Mouse (Mus musculus) brain, embryonic 18.5 days (tissue): ENCODE data around the gene Gm29609.

Experiments
- DNase-seq: peaks from one replicate; pipeline ENCODE4 v3.0.0-alpha.2; 2012; ENCODE audit warnings: low read depth, low spot score

Gm29609 gene

DNA sequence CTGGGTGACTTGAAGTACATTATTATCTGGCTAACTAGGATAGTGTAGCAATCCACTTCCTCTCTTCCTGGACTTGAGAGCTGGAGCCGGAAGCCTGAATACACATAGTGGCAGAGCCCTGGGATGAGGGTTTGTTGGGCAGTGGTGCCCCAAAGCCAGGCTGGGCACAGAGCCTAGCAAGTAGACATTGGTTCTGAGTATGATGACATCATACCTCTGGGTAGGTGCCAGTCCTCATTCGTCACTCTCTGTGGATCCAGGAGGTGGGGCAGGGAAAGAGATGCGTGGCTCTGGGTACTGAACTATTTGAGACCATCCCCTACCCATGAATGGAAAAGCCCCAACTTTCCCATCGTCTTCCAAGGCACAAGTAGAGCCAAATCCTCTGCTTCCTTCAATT lies 29.9 kb downstream of the Gm29609 start:
- DNase-seq: no peak

DNA sequence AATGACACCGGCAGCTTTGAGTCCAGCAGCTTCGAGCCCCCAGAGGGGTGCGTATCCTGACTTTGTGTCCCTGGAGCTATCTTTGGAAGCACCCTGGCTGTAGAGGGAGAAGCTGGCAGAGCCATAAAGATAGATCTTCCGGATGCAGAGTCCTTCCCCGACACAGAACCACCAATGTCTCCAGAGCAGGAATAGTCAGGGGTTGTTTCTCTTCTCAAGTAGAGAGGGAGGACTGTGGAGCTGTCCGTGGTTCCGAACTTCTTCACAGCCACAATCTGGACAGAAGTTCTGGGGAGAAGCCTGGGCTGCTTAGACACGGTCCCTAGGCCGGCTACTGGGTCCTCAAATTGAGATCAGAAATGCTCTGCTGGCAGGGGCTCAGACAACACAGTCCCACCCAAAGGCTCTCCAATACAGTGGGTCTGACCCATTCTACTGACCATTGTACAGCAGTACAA lies 40.7 kb downstream of the Gm29609 start:
- DNase-seq: no peak

- no peak for DNase-seq
These were observed 41.3 kb downstream of the Gm29609 start, which contains the start of gene Ucn for GRCm38 (mm10) chr5:31138241-31138967. Ucn (minus strand) TSS chr5:31138829.

- no peak for DNase-seq
These were observed 42.1 kb downstream of the Gm29609 start for GRCm38 (mm10) chr5:31137658-31138057.

DNA sequence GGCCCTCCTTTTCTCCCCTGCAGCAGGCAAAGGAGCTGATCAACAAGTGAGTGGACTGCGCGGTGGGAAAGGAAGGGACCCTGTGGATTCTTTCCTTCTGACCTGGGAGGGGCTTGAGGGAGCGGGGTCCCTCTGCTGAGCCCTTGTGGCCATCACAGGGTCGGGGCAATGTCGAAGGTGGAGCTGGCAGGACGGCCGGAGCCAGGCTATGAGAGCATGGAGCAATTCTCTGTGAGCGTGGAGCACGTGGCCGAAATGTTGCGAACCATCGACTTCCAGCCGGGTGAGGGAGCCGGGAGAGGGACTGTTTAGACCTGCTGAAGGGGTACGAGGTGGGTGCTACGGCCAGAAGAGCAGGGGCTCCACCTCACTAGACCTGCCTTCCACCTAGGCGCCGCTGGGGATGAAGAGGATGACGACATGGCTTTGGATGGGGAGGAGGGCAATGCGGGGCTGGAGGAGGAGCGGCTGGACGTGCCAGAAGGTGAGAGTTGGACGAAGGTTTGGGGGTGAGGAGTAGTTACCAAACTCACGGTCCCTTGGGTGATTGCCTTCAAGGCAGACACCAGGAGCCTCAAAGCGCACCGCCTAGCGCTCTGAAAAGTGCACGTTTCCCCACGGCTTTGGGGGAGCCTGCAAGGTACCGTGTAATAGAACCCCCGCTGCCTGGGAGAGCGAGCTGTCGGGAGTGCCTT lies 42.8 kb downstream of the Gm29609 start:
- DNase-seq: no peak

DNA sequence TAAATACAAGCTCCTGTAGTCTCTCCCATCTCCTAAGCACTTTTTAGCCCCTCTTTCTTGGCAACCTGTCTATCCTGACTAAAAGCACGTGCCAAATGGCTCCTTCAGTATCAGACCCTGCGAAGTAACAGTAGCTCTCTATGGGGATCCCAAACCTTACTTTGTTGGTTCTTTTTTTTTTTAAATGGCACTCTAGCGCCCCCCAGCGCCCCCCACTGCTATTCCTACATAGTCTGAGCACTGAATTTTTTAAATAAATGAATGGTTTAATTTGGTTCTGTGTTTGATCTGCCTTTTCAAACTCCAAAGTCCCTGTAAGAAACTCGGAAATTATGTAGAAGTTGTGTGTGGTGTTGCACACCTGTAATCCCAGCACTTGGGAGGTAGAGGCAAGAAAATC lies 53.7 kb downstream of the Gm29609 start:
- no peak for DNase-seq

DNA sequence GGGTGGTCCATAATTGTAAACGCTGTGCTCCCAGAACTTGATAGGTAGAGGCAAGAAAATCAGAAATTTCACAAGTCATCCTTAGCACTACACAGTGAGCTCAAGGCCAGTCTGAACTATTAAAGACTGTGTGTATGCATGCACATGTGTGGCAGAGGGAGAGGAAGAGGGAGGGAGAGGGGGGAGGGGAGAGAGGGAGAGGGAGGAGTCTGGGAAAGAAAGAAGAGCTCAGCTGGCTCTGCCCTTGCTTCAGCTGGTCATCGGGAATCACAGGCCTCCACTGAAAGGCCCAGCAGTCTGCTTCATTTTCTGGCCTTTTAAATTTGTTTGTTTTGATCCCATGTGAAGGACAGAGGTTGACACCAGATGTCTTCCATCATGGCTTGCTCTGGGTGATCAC lies 56.2 kb downstream of the Gm29609 start:
- DNase-seq: no peak

- DNase-seq: no peak
These were observed 58.6 kb downstream of the Gm29609 start for GRCm38 (mm10) chr5:31121111-31121510.

DNA sequence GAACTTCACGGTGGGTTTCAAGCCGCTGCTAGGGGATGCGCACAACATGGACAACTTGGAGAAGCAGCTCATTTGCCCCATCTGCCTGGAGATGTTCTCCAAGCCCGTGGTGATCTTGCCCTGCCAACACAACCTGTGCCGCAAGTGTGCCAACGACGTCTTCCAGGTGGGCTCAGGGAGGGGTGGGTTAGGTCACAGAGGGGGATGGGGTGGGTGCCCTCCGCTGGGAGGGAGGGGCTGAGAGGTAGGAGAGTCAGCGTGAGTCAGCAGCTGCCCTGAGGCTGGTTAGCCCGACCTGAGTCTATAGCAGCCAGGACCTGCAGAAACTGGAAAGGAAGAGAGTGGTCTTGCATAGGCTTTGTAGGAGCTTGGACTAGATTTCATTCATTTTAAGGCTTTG lies 62.8 kb downstream of the Gm29609 start:
- no peak for DNase-seq

DNA sequence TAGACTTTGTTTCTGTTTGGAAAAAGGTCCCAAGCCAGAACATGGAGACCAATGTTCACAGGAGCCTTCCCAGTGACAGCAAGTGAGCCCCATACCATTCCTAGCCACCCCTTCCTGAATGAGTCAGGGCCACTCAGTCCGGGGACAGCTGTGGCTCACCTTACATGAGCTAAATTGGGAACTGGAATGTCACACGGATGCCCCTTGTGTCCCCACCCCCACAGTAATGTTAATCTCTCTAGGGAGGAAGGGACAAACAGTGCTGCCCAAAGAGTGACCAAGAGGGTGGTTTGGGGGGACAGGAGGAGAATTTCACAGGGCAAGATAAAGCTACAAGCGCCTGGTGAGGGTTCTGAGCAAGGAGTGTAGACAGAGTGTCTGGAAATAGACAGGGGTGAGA lies 63.4 kb downstream of the Gm29609 start, which contains the start of gene Trim54:
Gene Trim54, plus strand, starts transcription at position 359 of the 400 bp plus-strand sequence.
- no peak for DNase-seq

- no peak for DNase-seq
These were observed 68.9 kb downstream of the Gm29609 start for GRCm38 (mm10) chr5:31110781-31111180.

DNA sequence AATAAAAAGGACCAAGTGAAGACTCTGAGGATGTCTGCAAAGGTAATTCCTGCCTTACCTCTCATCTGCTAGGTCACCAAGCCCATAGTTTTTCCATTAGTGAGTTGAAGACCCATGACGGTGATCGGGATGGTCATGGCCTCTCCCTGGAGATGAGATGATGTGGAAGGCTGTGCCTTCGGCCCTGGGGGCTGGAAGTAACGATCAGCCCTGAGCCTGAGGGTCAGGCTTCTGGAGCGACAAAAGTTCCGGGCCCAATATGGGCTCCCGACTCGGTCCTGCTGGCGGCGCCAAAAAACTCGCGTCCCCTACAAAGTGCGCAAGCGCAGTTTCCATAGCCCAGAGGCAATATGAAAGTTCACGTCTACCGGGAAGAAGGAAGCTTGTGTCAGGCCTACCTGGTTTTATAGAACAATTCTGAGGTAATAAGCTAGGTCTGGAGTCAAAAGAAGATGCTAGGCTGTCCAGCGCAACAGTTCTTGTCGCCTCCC lies 71.7 kb downstream of the Gm29609 start, which contains the start of gene Slc30a3:
Gene Slc30a3, minus strand, starts transcription at position 238 of the 491 bp plus-strand sequence.
- no peak for DNase-seq

DNA sequence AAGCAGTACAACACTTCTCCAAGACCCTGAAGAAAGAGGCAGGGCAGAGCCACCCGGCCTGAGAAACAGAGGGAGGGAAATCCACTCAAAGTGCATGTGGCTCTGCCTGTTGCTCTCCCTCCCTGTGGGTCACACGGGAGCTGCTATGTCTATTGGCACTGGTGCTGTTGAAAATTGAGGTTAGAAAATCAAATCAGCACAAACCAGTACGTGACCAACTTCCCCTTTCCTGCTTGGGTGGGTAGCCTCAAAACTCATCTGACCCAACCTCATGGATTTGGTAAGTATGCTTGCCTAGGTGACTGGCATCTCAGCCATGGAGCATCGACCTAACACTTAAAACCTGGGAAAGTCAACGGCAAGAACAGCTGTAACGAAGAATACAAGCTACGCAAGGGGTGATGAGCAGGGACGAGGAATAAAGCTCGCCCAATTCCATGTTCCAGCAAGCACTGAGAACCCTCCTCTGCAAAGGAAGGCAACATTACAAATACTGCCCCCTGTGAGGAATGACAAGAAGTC lies 73.8 kb downstream of the Gm29609 start, which contains the start of gene Dnajc5g:
Gene Dnajc5g, plus strand, starts transcription at position 472 of the 522 bp plus-strand sequence.
- DNase-seq: no peak

DNA sequence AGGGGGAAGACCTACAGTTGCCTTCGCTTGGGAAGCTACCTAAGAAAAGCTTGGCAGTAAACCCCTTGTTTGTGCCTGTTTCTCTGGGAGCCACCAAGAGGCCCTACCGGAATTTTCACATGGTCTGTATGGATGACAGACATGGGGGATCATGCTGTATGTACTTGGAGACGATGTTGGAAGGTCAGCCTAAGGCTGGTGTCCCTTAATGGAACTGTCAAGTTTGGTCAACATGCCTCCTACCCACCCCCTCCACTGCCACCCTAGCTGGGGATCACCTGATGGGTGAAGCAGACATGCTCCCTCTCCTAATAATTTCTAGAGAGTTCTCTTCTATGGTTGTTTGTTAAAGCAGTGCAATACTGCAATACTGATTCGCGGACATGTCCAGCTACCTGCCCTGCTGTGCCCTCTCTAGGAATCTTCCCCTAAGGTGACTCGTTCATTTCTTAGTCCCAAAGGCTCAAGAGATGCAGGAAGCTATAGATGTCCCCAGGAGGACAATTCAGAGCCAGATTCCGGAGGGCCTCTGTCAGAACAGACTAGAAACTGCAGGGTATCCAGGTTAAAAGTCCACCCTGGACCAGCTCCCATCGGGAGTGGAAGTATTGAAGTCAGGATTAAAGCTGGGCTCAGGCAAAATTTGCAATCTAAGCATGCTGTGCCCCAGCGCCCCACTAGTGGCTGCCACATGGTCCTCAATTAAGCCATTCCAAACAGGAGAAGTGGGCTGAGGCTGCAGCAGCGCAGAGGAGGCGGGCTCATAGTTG lies 83.8 kb downstream of the Gm29609 start:
- no peak for DNase-seq

DNA sequence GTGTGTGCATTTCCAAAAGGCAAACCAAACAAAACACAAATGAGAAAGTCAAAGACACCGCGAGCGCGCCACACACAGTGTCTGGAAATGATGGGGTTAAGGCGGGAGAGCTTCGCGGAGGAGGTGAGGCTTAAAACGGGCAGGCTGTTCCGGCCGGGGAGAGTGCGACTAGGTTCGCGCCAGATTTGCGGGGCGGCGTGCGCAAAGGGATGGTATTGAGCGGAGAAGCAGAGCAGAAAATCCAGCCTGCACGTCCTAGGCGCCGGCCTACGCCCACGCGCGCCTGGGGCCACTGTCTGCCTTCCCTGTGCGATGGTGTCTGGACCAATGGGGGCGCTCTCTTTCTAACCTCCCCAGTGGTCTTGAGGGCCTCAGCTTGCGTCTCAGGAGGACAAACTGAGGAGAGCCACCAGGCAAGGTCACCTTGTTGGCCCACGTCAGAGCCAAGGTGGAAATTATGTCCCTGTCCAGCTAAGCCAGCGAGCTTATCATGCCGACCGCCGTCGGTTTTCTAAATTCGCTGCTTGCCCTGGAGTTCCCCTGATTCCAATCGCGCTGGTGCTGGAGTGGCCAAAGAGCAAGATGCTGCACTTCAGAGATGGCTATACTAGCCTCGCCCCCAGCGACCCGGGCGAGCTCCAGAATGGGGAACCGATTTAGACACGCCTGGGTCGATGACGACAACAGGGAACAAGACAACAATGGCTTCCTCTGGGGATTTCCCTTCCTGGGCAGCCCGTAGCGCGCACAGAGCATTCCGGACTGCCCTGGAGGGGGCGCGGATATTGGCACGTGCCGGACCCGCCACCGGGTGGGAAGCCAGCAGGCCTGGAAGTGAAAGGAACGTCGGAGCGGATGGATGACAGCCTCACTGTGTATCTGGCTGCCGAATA lies 84.7 kb downstream of the Gm29609 start:
- DNase-seq: no peak
